Mouse (Mus musculus) olfactory bulb, adult 2 months (tissue): ENCODE measurements at regions not wholly inside any gene's neighbourhood (a gene's known extent, or its start where the extent isn't known, plus 50 kb on each side); places are given as distances from the start of the nearest gene placed in this dataset.

Experiments used
- CTCF ChIP-seq: fragments of 200-500 bp; IDR thresholded peaks from 2 replicates; pipeline ENCODE4 v1.5.1; 2012; ENCODE audit warnings: low read depth, mild to moderate bottlenecking, low read length, moderate library complexity; ENCODE audit not compliant: insufficient read depth
- POLR2A ChIP-seq: fragments of 200-500 bp; IDR thresholded peaks from 2 replicates; pipeline ENCODE4 v1.6.1; 2012; ENCODE audit warnings: mild to moderate bottlenecking, low read depth, low read length, moderate library complexity; ENCODE audit not compliant: insufficient read depth

DNA sequence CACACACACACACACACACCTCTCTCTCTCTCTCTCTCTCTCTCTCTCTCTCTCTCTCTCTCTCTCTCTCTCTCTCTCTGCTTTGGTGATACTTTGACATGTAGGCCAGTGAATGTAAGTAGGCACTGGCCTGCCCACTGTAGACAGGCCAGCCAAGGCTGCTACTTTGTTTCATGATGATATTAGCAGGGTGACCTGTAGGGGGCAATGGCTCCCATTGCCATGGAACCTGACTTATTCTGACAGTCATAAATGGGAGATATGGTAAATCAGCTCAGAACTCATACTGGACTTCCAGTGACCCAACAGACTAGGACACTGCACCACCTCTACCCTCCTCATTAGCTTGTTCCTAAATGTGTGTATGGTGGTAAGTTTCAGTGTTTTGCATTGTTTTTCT lies 235.0 kb upstream of the Gm10192 start:
- TF ChIP-seq CTCF (no peak), POLR2A (no peak)
